Mouse (Mus musculus): ENCODE data around the gene Plxnc1.

Plxnc1 gene

GRCm38 (mm10) chr10:94794666-94795244 lies 149.9 kb downstream of the Plxnc1 start:
- in situ Hi-C loops (cut with MboI; ENCODE audit: unreplicated experiment in 2 of 2) = no loop called here

GRCm38 (mm10) chr10:94793914-94794313 lies 150.7 kb downstream of the Plxnc1 start:
- in situ Hi-C loops (cut with MboI; ENCODE audit: unreplicated experiment in 2 of 2) = no loop called here

- in situ Hi-C loops (cut with MboI; ENCODE audit: unreplicated experiment in 2 of 2) = no loop called here
Measured at GRCm38 (mm10) chr10:94789205-94789604, 155.4 kb downstream of the Plxnc1 start.

- in situ Hi-C loops (cut with MboI; ENCODE audit: unreplicated experiment in 2 of 2) = no loop called here
Measured at GRCm38 (mm10) chr10:94780618-94781262, 163.9 kb downstream of the Plxnc1 start.

- in situ Hi-C loops (cut with MboI; ENCODE audit: unreplicated experiment in 2 of 2) = loop anchor here in 1 of 2 experiments (10.0 kb wide), 1 partner anchor 155 kb away; no protein-coding TSS in a partner anchor
Measured at GRCm38 (mm10) chr10:94779319-94779718, 165.3 kb downstream of the Plxnc1 start.

- in situ Hi-C loops (cut with MboI; ENCODE audit: unreplicated experiment in 2 of 2) = loop anchor here in 1 of 2 experiments (10.0 kb wide), 1 partner anchor 153 kb away; no protein-coding TSS in a partner anchor
Measured at GRCm38 (mm10) chr10:94777576-94777975, 167.1 kb downstream of the Plxnc1 start.

GRCm38 (mm10) chr10:94771496-94771895 lies 173.1 kb downstream of the Plxnc1 start:
- in situ Hi-C loops (cut with MboI; ENCODE audit: unreplicated experiment in 2 of 2) = loop anchor here in 1 of 2 experiments (10.0 kb wide), 1 partner anchor 147 kb away; no protein-coding TSS in a partner anchor

- in situ Hi-C loops (cut with MboI; ENCODE audit: unreplicated experiment in 2 of 2) = no loop called here
Measured at GRCm38 (mm10) chr10:94747011-94747410, 197.6 kb downstream of the Plxnc1 start.

GRCm38 (mm10) chr10:94741459-94741858 lies 203.2 kb downstream of the Plxnc1 start:
- in situ Hi-C loops (cut with MboI; ENCODE audit: unreplicated experiment in 2 of 2) = no loop called here
